Mouse (Mus musculus): ENCODE data around the gene Akap6.
A peak's percentile ranks its signal among the peaks of the same experiment; 100 is the strongest.

The Akap6 gene

DNA sequence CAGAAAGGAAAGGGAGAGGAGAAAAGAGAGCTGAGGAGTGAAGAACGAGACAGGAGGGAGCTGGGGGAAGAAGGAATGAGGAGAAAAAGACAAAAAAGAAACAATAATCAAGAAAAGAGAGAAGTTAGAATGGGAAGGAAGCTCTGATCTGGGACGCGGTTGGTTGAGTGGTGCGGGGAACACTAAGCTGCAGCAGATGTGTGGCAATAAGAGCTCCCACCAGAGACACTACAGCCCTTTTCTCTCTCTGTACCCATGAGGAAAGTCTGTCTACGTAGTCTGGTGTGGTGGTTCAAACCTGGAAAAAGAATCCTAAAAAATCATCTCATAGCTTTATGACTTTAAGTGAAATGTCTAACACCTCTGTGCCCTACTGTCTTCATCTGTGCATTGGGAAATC, 204.9 kb downstream of the Akap6 start:
- no peak for DNase-seq (ENCODE audit: low read depth, low spot score)

DNA sequence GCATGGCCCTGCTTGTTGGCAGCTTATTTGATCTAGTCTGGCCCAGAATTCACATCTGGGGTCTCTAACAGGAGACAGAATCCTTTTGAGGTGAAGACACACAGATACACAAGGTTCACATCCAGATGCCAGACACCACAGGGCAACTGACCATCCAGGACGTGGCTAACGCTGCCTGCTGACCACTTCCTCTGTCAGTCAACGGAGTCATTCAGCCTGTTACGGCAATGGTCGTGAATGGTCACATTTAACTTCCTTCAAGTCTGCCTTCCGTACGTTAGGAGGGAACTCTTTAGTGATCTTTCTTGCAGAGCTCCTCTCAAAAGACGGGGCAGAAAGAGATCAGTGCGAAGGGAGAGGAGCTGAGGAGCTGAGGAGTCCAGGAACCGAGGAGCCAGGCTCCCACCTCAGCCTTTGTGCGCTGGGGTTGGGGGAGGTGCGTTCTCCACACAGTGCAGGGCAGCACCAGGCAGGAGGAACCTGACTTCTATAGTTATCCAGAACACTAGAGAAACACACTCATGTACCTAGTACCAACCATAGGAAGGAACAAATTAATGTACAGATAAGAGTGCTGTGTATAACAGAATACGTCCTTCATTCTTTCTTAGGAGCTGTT, 209.4 kb downstream of the Akap6 start:
- no peak for DNase-seq (ENCODE audit: low read depth, low spot score)

DNA sequence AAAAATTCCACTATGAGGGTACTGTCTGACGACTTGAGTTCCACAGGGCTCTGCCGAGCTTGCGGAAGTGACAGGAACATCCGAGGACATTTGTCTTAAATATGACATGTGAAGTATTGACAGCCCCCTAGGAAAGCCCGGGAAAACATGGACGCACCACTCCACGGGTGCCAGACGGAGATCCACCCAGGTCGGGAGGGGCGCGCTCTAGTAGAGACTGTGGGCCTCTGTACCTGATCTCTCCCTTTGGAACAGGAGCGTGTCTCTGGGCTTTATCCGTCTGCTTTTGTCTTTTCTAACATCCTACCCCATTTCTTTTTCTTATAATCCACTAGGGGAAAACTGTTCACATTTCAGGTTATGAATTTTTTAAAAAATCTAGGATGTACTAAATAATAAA, 211.2 kb downstream of the Akap6 start:
- DNase-seq (ENCODE audit: low read depth, low spot score): no peak

DNA sequence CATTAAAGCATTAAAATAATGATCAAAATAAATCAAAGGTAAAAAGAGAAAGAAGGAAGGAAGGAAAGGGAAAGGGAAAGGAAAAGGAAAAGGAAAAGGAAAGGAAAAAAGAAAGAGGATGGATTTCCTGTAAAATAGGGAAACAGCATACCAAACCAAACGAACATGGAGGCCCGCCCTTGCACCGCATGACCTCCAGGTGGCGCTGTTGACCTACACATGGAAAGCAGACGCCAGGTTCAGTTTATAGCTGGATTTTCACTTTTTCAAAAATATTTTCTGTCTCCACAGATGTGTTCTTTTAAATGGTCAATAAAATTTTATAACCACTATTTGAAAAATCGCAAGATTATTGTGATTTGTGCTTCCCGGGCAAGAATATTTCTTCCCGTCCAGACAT, 211.6 kb downstream of the Akap6 start:
- DNase-seq (ENCODE audit: low read depth, low spot score): peak; percentile 79

DNA sequence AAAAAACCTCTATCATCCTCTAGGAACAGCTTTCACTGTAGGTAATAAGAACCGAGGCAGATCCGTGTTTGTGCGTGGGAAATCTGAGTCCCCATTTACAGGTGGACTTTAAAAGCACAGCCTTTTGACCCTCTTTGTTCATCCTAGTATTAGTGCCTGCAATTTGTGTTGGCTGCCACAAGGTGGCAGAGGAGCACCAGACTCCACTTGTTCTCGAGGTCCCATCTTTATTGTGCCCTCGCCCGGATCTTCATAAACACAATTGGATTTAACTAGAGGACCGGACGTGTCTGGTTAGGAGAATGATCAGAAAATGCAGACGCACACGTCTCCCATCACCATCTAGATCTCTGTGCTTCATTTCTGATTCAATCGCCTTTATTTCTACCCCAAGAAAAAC, 219.8 kb downstream of the Akap6 start:
- peak; percentile 71 for DNase-seq (ENCODE audit: low read depth, low spot score)

DNA sequence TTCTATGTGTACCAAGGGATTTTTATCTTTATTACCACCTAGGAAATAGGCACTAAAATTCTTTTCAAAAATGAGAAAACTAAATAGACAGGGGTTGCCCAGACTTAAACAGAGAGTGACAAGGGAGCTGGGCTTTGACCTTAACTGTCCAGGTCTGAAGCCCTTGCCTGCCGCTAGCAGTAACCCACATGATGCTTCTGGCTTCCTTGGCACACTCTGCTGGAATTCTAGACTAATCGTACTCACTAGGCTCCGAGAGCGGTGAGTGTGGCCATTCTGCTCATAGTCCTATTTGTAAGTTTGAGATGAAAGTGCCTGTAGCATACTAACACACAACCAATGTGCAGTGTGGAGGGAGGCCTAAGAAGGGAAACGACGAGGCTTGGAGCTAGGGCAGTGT, 223.3 kb downstream of the Akap6 start:
- DNase-seq (ENCODE audit: low read depth, low spot score): no peak

DNA sequence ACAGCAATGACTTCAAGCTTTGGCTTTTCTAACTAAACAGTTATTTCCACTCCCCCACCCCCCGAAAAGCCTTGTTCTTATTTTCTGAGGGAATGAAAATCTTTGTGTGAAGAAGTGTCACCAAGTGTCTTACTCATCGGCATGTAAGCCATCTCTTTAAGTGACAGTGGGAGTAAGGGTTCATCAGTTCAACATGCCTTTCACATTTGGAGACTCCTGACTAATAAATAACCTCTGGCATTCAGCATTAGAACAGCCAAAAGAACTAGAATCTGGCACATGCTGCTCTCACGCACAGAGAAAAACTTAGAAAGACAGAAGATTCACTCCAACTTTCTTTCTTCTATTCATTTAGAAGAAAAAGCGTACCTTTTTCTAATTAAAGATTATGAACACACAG, 226.3 kb downstream of the Akap6 start:
- no peak for DNase-seq (ENCODE audit: low read depth, low spot score)

DNA sequence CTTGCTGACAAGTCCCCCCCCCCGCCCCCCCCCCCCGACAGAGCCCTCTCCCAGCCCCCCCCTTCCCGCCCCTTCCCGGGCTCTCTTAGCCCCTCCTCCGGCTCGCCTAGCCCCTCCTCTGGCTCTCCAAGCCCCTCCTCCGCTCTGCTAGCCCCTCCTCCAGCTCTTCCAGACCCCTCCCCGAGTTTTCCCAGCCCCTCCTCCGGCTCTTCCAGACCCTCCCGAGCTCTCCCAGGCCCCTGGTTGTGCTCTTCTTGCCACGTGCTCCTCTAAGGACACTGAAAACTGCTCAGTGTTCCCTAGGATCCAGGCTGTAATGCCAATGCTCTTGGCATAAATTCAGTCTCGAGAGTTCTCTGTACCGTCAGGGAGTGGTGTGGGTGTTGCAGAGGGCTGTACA, 234.6 kb downstream of the Akap6 start:
- no peak for DNase-seq (ENCODE audit: low read depth, low spot score)

DNA sequence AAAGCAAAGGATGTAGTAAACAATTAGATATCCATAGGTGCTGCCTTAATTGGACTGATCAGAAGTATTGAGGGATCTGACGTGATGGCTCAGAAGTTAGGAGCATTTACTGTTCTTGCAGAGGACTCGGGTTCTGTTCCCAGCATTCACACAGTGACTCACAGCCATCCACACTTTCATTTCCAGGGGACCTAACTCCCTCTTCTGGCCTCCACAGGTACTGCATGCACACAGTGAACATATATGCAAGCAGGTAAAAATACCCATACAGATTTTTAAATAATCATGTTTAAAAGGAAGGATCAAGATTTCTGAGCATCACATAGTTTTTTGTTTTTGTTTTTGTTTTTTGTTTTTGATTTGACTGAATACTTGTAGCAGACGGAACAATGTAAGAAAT, 235.8 kb downstream of the Akap6 start:
- peak; percentile 8 for DNase-seq (ENCODE audit: low read depth, low spot score)

DNA sequence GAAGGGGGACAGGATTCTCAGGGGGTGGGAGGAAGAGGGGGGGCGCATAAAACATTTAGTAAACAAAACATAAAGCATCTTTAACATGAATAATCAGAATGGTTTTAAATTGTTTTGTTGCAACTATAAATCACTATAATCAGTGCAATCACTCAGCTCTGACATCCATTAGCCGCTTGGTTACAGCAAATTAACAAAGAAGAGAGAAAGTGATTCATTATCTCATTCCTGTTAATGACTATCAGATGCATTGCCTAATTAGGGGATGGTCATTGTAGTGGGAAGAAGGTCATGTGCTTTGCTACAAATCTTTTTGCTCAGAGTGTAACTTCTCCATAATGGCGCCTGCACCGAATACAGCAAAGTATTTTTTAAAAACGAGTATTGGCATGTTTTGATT, 239.6 kb downstream of the Akap6 start:
- no peak for DNase-seq (ENCODE audit: low read depth, low spot score)

DNA sequence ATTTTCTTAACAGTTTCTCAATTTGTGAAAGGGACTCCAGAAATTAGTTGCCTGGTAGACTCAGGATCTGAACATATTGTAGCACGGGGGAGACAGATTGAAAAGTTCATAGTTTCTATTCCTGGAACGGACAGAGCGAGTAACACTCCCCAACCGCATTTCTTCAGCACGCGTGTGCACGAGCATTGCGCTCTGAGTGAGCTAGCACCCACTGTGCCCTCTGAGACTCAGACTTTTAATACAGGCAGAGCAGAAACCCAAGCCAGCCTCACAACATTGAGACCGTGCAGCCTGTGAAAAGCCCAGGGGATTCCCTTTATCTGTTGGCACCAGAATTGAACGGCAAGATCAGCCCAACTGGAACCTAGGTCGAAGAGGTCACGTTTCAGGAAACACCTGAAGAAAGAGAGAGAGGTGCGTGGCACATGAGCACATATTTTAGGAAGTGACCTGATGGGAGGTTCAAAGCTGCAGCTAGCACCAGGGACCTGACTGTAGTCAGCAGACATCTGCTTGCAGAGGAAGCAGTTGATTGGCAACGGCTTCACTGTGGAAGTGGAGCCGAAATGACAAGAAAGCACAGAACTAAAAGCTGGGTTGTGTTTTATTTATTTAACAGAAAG, 240.3 kb downstream of the Akap6 start:
- DNase-seq (ENCODE audit: low read depth, low spot score): peak; percentile 41

DNA sequence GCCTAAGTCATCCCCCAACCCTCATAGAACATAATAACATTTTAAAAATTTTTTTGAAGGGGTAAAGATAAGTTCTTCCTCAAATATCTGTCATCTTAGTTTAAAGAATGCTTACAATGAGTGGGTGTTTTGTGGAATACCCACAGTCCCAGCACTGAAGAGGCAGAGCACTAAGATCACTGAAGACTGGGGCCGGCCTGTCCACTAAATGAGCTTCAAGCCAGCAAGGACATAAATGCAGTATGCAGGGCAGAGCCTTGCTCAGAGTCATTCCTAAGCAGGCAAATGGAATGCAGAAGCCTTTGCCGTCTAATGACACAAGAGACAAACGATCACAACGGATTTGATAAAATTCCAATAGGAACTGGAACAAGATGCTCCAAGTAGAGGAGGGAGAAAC, 242.8 kb downstream of the Akap6 start:
- no peak for DNase-seq (ENCODE audit: low read depth, low spot score)

DNA sequence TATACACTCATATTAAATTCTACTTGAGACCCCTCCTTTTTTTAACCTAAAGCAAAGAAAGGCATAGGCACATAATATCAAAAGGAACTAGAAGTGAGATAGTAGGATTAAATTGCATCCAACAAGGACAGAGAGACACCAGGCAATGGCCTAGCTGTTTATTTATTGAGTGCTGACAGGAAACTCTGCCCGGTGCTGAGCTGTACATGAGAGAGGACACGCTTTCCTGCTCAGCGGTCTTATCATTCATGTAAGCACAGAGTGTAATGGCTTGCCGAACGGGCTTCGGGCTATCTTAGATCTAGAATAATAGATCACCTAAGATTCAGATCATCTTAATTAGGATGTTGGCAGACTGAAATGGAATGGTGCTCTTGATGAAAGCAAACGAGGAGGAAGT, 245.1 kb downstream of the Akap6 start:
- DNase-seq (ENCODE audit: low read depth, low spot score): no peak

DNA sequence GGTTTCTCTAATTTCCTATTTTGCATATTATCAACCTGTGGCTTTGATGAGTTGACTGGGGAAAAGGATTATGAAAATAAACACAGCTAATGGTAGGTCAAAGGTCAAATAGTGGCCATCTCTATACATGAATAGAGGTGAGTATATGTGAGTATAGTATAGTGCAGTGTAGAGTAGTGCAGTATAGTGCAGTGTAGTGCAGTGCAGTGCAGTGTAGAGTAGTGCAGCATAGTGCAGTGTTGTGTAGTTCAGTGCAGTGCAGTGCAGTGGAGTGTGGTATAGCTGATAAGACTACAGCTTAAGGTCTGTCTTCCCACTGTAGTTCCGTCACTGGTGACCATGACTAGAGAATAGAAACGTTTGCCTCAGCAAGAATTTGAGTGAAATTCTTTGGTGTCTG, 245.8 kb downstream of the Akap6 start:
- DNase-seq (ENCODE audit: low read depth, low spot score): no peak

DNA sequence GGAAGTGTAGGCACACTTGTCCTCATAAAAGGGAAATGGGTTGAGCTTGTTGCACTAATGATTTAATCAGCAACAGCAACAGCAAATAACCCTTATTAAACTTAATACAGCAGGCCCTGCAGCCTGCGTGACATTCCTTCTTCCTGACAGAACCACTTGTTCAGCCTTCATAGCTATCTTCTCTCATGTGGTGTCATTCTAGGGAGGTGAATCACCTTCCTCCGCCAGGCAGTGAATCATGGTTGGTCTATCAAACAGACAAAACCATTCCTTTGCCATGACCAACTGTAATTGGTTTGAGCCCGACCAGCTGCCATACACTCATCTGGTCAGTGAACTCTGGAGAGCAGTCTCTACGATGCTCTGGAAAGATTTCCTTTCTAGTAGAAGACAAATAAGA, 251.5 kb downstream of the Akap6 start:
- no peak for DNase-seq (ENCODE audit: low read depth, low spot score)

DNA sequence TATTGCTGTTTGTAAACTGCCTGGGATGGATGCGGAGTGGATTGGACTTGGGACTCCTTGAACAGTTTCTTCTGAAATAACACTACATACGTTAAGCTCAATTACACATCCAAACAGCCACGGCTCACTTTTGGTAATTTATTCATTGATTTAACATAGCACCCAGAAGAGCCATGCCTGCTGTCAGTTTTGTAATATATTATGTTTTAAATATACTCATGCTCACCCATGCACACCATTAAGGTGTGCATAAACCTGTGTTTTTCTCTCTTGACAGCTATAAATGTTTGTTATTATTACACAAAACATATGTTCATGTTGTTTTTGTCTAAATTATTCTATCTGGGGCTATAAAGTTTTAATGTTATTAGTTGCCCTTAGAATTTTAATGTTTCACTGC, 258.4 kb downstream of the Akap6 start:
- no peak for DNase-seq (ENCODE audit: low read depth, low spot score)

DNA sequence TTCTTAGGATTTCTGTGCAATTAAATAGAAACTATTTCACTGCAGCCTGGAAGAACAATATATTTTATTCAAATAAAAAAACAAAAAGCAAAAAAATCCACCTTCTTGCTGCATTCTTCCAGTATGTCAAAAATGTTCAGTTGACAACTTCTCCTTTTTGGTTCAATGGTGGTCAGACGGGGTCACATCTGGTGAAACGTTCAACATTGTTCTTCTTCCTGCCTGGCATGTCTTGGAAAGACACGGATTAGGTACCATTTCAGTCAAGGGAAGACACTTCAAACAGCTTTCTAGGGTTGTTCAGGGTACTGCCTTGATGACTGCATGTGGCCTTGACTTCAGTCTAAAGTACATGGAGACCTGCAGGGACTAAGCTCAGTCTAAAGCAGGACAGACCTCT, 258.8 kb downstream of the Akap6 start:
- no peak for DNase-seq (ENCODE audit: low read depth, low spot score)

DNA sequence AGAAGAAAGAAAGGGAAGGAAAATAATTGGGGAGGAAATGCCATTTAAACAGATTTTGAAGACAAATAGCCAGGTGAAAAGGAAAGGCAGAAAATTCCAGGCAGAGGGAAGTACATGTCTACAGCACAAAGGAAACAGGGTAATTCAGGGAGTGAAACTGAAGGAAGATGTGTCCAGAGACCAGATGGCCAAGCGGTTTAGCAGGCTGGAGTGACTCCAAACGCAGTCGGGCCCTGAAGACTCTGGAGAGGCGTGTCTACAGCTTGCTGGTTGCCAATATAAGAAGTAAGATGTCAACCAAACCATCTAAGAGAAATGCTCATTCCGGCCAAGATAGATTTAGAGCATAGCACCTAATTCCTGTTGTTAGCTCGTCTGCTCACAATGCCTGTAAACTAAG, 292.6 kb downstream of the Akap6 start:
- DNase-seq (ENCODE audit: low read depth, low spot score): no peak

DNA sequence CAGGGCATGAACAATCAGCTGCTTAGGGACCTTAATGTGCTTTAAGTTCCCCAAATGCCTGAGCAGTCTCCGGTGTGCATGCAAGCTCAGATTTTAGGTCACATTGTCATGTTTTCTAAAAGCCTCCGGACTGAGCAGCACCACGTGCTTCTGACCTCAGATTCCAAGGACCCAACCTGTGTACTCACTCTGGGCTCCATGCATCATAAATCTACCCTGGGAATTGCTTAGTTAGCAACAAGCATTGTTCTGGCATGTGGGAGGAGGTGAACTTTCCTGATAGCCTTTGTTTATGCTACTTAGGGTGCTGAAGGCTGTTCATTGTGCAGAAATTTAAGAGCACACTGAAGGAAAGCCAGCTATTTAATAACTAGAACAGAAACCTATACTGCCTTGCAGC, 313.2 kb downstream of the Akap6 start:
- DNase-seq (ENCODE audit: low read depth, low spot score): no peak

DNA sequence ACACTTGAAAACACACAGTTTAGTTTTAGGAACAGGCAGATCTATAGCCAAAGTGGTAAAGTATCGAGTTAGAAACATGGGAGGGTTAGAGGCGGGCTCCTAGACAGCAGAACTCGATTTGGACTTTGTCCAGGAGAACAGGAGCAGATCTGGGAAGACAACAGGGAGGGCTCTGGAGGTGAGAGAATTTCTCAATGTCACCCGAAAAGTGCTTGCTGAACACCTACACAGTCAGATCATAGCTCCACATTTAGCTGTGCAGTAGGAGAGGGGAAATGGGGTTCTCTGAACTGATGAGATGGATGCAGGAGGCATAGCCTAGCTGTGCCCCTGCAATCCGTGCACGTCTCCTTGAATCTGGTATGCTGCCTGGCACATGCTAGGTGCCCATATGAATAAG, 315.4 kb downstream of the Akap6 start:
- DNase-seq (ENCODE audit: low read depth, low spot score): no peak

DNA sequence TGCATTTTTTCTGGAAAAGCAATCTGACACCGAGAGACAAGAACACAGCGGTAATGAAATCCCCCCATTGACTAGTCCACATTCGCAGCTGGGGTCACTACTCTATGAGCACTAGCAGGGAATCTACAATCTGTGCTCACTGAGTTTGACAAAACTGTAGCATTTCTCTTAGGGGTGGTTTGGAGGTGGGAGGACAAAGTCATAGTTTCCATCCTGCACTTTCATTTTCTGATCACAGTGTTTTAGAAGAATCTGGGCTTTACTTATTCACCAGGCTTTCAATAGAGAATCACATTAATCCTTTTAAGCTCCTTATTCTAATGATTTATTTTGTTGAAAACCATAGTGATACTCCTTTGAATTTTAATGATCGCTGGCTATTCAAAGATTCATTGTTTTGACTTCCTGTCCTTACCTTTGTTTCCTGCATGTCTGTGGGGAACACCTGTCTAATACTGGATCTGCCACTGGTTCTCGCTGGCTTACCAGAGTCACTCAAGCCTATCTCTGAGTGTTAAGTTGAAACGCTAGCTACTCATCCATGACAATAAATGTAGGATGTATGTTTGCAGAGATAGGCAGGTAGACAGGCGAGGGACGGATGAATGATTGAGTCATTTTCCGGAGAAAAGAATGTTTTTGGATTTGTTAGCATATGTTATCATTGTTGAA, 325.5 kb downstream of the Akap6 start:
- peak; percentile 42 for DNase-seq (ENCODE audit: low read depth, low spot score)

DNA sequence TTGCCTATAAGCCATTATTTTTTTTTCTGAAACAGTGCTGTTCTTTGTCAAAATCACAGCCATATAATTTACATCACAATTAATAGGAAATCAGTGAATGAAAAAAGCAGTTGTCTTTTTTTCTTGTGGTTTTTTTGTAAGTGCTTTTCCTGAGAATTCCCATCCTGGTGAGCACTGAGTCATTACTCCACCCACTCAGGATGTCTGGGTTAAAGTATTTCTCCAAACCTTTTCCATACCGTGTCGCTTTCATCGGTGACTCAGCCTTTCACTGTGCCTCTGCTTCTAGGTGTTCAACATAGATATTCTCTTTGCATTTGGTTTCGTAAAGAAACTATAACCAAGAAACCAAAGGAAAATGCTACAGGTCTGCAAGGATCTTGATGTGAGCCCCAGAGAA, 328.1 kb downstream of the Akap6 start:
- DNase-seq (ENCODE audit: low read depth, low spot score): no peak

DNA sequence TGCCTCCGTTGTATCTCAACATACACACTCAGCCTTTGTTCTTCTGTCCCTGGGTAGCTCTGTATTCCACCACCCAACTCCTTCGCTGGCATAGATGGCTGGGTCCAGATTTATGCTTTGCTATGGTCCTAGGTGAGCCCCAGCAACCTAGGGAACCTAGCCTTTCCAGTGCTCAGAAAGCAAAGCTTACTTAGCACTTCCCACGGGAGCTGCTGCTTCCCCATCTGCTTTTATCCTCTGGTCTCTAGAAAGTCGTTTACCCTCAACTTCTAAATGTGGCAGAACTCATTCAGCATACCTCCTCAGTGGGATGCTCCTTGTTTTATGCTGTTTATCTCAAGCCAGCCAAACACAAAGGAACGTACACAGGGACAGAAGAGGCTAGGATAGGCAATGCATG, 329.7 kb downstream of the Akap6 start:
- no peak for DNase-seq (ENCODE audit: low read depth, low spot score)

Measured in CD4-positive, CD25-positive, alpha-beta regulatory T cell, adult 2 months (primary cell).